Mouse (Mus musculus) thymus, postnatal 4 days (tissue): ENCODE measurements at regions not wholly inside any gene's neighbourhood (a gene's known extent, or its start where the extent isn't known, plus 50 kb on each side); places are given as distances from the start of the nearest gene placed in this dataset.
A peak's percentile ranks its signal among the peaks of the same experiment; 100 is the strongest.

Experiments
- DNase-seq: peaks from one replicate; pipeline ENCODE4 v3.0.0; 2021

DNA sequence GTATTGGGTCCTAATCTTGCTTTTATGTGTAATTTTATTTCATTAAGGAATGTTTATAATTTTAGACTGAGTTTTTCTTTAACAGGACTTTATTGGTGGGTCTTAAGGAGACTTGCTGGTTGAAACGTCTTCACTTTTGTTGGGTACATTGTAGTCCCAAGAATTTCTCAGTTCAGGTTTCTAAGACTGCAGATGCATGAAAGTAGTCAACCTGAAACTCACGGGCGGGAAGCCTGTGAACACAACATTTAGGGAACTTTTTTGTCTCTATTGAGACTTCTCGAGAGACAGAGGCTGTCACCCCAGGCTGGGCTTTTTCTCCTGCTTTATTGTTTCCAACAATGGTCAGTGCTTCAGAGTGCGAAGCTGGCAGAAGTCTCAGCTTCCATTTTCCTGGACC lies 152.5 kb upstream of the Ankrd55 start:
- no peak for DNase-seq

DNA sequence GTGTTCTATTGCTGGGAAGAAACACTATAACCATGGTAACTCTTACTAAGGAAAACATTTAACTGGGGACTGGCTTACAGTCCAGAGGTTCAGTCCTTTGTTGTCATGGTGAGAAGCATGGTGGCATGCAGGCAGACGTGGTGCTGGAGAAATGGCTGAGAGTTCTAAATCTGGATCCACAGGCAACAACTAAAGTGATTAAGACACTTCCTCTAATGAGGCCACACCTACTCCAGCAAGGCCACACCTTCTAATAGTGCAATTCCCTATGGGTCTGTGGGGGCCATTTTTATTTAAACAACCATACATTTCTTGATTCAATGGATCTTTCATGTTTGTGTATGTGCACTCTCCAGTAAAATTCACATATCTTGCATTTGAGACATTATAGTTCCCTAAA lies 151.4 kb upstream of the Ankrd55 start:
- no peak for DNase-seq

DNA sequence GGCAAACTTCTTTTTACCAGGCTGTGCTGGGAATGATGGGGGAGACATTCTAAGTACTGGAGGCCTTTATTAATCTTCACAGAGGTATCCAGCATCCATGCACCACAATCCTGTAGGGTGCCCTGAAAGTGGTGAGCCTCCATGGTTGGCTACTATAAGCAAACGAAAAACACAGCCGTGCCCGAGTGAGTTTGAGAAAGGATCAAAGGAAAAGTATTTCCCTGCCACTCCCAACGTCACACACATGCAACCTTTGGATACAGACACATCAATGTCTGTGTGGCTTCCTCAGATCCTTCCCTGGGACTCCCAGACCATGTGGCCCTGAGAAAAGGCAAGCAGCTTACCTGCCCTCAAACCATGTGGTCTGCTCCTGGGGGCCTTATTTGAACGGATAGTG lies 147.4 kb upstream of the Ankrd55 start:
- DNase-seq: no peak

DNA sequence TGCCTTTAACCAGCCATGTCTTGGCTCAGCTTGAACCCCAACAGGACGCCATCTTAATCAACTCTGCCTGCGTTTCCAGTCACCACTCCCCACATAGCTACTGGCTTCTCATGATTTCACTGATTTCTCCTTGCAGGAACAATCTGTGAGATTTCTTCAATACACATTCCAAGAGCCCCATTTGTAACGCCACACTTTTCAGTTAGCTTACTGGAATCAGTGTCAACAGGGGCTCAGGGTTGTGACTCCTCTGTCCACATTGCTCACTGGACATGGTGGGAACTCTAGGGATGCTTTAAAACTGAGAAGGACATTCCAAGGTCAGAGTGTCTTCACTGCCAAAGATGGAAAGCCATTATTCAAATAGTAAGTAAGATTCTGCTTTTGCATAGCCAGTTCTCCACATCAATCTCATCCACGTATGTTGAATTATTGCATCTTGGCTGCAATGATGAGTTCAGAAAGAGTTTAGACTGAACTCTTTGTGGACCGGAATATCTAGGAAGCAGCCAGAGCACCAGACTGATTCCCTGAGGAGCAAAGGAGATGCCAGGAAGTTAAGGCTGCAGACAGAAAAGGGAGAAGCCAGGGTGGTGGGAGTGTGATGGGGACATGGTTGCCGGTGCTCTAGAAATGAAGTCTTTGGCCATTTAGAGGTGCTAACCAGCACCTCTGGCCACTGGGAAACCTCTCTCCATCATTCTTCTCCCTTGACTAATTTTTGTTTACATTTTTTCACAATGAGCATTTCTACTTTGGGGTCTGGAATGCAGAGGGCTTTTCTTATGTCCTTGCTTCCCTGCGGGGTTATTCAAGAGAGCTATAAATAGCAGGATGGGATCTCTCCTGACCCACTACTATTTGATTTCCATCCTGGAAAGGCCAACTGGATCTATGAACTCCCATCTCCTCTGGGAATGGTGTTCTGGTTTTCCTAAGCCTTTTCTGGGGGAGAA lies 143.6 kb upstream of the Ankrd55 start:
- no peak for DNase-seq

DNA sequence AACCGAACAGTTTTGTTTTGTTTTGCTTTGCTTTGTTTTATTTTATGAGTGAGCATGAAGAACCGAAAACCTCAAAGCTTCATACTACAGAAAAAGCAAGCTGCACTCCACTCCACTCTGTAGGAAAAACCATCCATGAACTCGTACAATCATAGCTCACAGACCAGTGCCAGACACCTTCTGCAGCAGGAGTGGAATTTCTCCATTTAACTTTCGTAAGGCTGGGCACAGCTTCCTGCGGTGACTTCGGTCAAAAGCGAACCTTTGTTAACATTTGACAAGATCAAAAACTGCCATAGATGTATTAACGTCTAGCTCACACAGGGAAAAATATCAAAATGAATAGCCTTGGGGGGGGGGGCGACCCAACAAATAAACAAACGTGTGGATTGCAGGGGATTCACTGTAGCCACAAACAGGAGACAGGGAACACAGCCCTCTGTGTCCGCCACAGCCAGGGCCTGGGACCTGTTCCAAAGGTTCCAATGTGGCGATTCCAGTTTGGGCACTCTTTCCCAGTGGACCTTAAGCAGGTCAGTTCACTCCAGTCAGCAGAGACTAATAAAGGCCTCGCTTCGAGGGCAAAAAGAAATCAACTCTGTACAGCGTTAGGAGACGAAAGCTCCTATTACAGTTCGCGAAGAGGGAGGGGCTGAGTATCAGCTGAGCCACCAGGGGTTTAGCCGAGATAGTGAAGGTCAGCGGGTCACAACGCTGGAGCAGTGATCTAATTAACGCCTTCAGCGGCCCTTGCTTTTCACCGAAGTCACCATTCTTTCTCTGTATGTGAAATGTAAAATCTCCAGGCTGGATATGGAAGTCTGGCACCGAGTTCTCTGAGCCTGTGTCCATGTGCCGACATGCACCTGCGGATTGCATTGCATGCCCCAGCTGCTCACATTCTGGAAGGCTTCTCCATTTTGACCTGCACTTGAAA lies 135.4 kb upstream of the Ankrd55 start:
- DNase-seq: no peak

DNA sequence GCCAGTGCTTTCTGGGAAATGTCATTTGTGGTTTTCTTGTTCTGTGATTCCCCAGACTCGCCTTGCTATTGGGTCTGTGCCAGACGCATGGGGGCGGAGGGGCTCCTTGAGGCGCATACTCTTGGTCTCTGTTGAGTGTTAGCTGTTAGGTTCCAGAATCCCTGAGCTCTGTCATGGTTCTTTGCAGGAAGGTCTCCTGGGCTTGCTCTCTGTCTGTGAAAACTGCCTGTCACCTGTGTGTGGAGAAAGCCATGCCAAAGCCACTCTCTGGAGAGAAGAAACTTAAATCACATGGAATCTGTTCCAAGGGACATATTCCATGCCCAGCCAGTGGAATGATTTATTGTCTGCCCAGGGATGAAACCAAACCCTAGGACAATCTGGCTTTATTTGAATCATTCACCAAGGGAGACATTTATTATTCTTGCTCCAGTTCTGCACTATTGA lies 134.5 kb upstream of the Ankrd55 start:
- peak; percentile 31 for DNase-seq

DNA sequence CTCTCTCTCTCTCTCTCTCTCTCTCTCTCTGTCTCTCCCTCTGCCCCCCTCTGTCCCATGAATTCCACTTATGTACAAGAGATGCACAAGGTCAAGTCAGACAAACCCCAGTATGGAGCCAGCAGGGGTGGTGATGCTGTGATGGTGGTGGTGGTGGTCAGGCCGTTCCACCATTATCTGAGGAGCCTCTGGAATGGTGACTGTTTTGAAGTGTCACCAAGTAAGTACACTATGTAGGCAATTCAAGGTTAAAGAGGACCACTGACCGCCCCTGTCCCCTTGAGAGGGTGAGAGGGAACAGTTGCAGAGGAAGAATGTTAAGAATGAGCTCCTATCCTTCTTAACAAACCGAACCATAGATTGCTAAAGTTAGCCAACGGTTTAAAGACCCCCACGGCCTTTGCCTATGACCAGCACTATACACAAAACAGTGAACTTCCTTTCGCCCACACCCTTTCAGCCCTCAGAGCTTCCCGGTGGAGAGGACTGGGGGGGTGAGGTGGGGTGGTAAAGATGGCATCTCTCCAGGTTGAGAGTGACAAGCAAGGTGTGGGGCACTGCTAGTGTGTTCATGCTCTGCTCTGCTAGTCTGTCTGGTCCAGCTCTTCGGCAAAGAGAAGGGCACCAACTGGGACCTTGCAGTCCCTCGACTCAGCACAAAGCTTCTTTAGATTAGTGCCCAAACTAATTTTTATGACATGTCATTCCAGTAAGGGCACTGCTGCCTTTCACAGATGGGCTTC lies 128.7 kb upstream of the Ankrd55 start:
- no peak for DNase-seq

DNA sequence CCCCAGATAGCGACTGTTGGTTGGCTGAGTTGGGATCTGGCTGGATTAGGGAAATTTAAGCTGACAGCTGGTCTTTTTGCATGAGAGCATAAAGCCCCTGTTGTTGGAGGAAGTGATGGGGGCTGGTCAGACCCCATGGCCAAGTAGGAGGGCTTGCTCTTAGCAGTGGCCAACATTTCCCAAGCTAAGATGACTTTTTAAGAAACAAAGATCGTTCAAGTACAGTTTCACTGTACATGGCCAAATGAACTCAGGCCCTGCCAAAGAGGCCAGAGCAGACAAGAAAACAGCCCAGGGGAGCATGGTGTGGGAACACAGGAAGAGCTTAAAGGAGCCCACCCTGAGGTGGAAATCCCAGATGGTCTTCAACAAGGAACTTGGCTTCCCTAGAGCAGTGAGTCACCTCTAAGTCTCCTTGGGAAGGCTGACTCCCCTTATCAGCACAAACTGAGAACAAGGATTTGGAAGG lies 128.0 kb upstream of the Ankrd55 start:
- DNase-seq: no peak

DNA sequence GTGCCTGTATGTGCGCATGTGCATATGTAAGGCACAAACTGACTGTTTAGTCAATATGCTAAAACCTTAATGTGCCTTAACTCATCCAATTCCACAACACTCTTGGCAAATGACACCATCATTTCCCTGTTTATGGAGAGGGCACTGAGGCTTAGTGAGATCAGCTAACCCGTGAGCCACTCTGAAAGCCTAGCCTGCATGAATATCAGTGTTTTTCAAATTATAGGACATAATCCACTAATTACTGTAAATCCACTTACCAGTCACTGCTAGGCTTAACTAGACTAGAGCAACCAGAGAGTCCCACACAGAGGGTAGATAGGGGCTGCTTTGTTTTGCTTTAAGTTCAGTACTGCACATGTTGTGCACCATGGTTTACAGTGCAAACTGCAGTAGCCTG lies 127.5 kb upstream of the Ankrd55 start:
- DNase-seq: no peak

DNA sequence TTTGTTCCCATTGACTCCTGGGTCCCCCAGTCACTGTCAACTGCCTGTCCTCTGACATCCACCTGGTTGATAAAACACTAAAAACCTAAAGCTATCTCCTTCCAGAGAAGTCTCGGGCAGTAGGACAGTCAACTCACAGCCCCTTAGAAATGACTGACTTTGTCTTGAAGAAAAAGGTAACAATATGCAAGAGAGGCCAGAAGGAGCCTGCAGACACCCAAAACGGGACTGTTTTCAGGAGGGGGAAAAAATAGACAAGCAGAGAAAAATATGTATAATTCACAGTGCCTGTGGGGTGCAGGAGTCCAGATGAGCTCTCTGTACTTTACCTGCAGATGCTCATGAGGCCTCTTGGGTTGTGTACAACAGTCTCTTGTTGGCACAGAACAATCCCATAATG lies 126.4 kb upstream of the Ankrd55 start:
- no peak for DNase-seq

DNA sequence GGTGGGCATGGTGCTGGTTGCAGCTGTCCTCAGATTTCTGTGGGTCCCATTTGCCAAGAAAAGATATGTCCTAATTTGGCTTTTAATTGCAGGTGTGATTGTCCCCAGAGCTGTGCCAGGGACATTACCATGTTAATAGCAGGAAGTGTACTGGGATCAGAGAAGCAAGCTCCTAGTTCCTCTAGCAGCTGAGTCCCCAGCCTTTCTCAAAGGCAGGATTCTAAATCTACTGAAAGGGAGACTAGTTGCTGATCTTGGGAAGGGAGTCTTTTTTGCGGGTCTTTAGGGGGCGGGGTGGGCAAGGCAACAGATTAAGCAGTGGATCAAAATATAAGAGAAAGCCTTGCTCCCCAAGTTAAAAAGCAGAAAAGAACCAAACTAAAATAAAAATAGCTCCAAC lies 122.3 kb upstream of the Ankrd55 start:
- no peak for DNase-seq

DNA sequence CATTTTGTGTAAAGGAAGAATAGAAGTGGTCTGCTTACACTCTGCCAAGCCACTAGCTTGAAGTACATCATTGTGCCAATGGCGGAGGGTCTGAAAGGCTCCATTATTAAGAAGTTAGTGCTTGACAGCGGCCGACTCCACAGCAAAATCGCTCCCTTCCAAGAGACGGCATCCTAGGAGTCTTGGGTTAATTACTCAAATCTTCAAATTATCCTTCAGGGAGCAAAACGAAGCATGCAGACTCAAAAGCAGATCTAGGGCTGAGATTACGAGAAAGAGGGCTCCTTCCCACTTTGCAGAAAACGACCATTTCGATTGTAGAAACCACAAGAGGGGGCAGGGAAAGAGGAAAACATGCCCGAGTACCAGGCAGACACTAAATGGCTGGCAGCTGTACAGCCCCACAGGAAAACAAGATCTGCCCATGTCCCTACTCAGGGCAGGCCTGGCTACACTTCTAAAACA lies 121.9 kb upstream of the Ankrd55 start:
- DNase-seq: no peak

DNA sequence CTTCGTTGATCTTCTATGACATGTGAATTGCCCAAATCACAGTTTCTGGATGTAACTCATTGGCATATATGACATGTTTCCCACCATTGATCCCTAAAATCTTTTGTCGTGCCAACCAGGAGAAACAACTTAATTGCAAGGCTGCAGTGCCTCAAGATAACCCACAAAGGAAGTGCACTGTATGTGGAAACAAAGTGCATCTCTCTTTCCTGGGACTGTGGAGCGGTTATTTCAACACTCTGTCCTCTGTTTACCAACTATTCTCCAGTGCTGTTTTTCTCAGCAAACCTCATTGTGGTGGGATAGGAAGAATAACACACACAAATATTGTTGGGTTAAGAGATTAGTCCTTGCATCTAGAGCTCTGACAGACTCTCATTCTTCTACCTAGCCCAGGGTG lies 119.8 kb upstream of the Ankrd55 start:
- no peak for DNase-seq

DNA sequence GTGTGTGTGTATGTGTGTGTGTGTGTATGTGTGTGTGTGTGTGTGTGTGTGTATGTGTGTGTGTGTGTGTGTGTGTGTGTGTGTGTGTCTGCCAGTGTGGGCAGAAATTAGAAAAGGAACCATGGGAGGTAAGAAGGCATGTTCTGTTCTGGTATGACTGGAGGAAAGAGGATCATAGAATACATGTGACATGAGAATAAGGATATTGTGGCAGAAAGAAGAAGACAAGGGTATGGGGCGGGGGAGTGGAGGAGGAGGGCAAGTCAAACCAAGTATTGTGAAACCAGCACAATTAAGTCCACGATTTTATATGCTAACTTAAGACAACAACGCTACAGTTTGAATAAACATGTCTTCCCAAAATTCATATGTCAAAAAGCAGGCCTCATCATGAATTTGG lies 117.4 kb upstream of the Ankrd55 start:
- DNase-seq: no peak

DNA sequence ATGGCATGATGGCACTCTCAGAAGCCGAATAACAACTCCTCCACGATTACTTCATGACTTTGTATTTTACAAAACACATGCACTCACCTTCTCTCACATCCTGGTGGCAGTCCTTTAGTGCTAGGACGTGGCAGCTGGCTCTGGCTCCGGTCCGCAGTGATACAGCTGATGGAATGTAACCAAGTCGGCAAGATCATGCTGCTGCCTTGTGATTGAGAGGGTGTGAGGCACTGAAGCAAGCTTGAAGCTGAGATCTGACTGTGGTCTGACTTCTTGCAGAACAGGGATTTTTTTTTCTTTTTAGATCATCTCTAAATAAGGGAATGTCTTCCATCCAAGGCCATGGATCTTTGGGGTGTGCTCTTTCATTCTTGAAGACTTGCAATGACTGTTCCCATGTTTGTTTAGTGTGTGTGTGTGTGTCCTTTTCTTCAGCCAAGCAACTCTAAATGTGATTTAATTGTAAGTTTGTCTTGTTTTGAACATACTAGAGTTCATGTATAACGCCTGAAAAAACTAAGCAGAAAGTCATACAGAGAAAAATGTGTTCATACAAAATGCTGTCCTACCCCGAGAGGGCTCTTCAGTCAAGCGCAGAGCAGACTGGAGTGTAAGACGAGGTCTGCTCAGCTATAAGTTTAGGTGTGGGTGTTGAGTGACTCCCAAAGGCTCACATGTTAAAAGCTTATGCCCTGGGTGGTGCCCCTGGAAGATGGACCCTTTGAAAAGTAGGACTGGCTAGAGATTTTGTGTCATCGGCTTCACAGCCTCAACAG lies 116.1 kb upstream of the Ankrd55 start:
- DNase-seq: no peak

DNA sequence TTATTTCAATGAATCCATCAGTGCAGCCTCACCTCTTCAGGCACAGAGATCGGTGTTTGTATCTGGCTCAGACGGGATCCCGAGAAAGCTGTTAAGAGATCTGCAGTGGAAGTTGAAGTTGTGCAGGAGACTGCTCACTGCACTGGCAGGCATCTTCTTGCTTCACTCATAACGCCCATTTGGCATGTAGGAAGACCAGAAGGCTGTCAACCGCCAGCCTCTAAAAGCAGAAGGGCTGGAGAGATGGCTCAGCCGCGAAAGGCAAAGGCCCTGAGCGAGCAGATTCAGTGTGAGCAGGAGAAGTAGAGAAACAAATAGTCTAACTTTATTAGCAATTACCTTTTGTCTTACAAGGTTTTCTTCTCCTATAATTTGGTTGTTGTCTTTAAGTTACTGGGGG lies 114.3 kb upstream of the Ankrd55 start:
- no peak for DNase-seq

DNA sequence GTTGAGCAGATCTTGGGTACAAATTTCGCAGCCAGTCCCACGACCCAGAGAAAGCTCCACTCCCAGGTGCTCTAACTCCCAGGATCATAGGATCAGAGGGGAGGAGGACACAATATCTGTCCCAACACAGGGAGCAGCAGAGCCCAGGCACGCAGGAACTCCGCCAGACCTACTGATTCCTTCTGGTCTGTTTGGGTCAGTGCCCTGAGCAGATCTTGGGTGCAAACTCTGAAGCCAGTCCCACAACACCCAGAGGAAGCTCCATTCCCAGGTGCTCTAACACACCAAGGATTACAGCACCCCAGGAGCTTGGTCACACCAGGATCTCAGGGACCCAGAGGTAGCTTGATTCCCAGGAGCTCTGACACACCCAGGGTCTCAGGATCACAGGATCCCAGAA lies 110.2 kb upstream of the Ankrd55 start:
- DNase-seq: no peak

DNA sequence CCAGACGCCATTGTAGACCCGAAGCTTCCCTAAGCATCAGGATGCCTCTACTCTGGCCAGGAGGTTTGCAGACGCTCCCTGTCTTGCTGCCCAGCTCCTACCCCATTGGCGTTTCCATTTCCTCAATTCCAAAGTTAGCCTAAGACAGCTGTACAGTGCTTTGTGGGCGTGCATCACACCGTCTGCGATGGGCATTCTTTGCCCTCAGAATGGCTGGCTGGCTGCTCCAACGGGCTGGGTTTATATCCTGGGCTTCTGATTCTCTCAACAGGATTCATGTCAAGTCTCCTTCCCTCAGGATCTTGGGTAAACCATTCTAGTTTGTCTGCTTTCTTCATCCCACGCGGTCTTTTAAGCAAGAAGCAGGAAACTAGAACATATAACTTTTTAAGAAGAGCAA lies 104.3 kb upstream of the Ankrd55 start:
- DNase-seq: no peak

DNA sequence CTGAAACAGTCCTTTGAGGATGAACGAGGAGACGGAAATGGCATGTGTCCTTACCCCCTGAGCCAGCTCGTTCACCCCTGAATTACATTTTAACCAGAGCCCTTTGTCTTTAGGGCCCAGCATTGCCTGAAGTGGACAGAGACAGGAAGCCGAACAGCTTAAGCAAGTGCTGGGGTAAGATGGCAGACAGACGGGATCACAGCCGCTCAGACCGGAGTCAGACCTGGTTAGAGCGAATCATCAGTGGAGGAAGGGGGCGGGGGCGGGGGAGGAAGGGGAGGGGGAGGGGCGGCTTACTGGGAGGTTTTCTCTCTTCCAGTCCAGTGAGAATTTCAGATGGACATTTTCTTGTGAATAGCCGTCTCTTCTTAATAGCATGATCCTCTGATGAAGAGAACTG lies 103.1 kb upstream of the Ankrd55 start:
- no peak for DNase-seq

DNA sequence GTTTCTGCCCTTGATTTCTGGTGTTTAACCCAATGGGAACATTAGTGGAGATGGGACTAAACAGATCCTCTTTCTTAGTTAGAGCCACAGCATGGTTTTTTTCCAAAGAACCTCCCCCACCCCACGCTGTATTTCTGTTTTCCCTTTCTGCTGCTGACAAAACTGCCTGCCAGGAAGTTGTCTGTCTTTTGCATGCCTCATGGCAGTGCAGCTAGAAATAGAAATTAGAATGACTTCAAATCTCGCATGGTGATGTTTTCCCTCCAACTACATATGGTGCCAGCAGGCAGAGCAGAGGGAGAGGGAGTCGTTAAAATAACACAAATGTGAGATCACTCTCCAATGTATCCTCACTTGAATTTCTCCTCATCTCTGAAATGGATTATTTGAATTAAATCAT lies 101.0 kb upstream of the Ankrd55 start:
- DNase-seq: no peak

DNA sequence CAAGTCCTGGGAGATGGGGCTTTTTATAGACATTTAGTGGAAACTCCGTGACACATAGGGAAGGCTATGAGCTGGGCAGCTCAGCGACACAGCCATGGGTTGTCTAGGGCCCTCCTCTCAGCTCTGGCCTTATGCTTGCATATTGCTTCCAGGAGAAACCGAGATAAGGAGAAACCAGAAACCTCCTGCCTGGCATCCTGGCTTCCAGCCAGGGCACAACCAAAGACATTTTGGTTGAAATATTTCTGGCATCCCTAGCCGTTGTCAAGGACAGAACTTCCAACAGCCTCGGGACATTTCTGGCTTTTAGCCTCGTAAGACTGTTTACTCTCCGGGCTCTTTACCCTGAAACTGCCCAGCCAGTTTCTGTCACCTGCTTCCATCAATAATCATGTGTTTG lies 99.9 kb upstream of the Ankrd55 start:
- DNase-seq: no peak
